Mouse (Mus musculus): ENCODE data around the gene Lmo1.
"Not testable (repeated sequence)": the region's sequence is repeated elsewhere in the genome, so short reads cannot be mapped to it uniquely, and the experiment has no call there.

The Lmo1 gene

GRCm38 (mm10) chr7:109115488-109115887 is 59.5 kb downstream of the Lmo1 start:
- not testable (repeated sequence) for DNase-seq (ENCODE audit: inconsistent ontology term)

GRCm38 (mm10) chr7:109114950-109115349 is 60.1 kb downstream of the Lmo1 start:
- DNase-seq (ENCODE audit: inconsistent ontology term), result no peak

- peak; percentile 50 for DNase-seq (ENCODE audit: inconsistent ontology term)
Observed at GRCm38 (mm10) chr7:109111000-109111399, 64.0 kb downstream of the Lmo1 start.

- no peak for DNase-seq (ENCODE audit: inconsistent ontology term)
Observed at GRCm38 (mm10) chr7:109104894-109105293, 70.1 kb downstream of the Lmo1 start.

GRCm38 (mm10) chr7:109101167-109101566 is 73.8 kb downstream of the Lmo1 start:
- no peak for DNase-seq (ENCODE audit: inconsistent ontology term)

- DNase-seq (ENCODE audit: inconsistent ontology term), result peak; percentile 37
Observed at GRCm38 (mm10) chr7:109098145-109099018, 76.6 kb downstream of the Lmo1 start.

GRCm38 (mm10) chr7:109097203-109097602 is 77.8 kb downstream of the Lmo1 start:
- DNase-seq (ENCODE audit: inconsistent ontology term), result no peak

- DNase-seq (ENCODE audit: inconsistent ontology term), result no peak
Observed at GRCm38 (mm10) chr7:109096618-109097017, 78.4 kb downstream of the Lmo1 start.

- DNase-seq (ENCODE audit: inconsistent ontology term), result no peak
Observed at GRCm38 (mm10) chr7:109094294-109094693, 80.7 kb downstream of the Lmo1 start.

- not testable (repeated sequence) for DNase-seq (ENCODE audit: inconsistent ontology term)
Observed at GRCm38 (mm10) chr7:109091316-109091715, 83.7 kb downstream of the Lmo1 start.
